Mouse (Mus musculus): ENCODE data around the gene Plac1.

Gene Plac1

GRCm38 (mm10) chrX:53240011-53240410, at the start of gene Plac1:
Plac1 (minus strand) TSS chrX:53240111.
- in situ Hi-C loops (cut with MboI; ENCODE audit: unreplicated experiment in 2 of 2), result no loop called here

GRCm38 (mm10) chrX:53287924-53288323, 48.0 kb upstream of the Plac1 start:
- in situ Hi-C loops (cut with MboI; ENCODE audit: unreplicated experiment in 2 of 2), result no loop called here

GRCm38 (mm10) chrX:53273124-53273523, 33.2 kb upstream of the Plac1 start, which contains the start of gene Fam122c:
Fam122c (plus strand) TSS chrX:53273424.
- in situ Hi-C loops (cut with MboI; ENCODE audit: unreplicated experiment in 2 of 2), result loop anchor here in 1 of 2 experiments (25.0 kb wide), 1 partner anchor 514 kb away; the partner anchor contains the start of genes Xlr and Zfp36l3

- in situ Hi-C loops (cut with MboI; ENCODE audit: unreplicated experiment in 2 of 2), result loop anchor here in 1 of 2 experiments (25.0 kb wide), 1 partner anchor 516 kb away; the partner anchor contains the start of genes Xlr and Zfp36l3
Measured at GRCm38 (mm10) chrX:53271628-53272027, 31.7 kb upstream of the Plac1 start.

- in situ Hi-C loops (cut with MboI; ENCODE audit: unreplicated experiment in 2 of 2), result loop anchor here in 1 of 2 experiments (25.0 kb wide), 1 partner anchor 517 kb away; the partner anchor contains the start of genes Xlr and Zfp36l3
Measured at GRCm38 (mm10) chrX:53270063-53270432, 30.1 kb upstream of the Plac1 start.

GRCm38 (mm10) chrX:53269289-53270062, 29.6 kb upstream of the Plac1 start, which contains the start of gene Fam122b:
Fam122b (minus strand) TSS chrX:53269805.
- in situ Hi-C loops (cut with MboI; ENCODE audit: unreplicated experiment in 2 of 2), result loop anchor here in 1 of 2 experiments (25.0 kb wide), 1 partner anchor 518 kb away; the partner anchor contains the start of genes Xlr and Zfp36l3

- in situ Hi-C loops (cut with MboI; ENCODE audit: unreplicated experiment in 2 of 2), result loop anchor here in 1 of 2 experiments (25.0 kb wide), 1 partner anchor 518 kb away; the partner anchor contains the start of genes Xlr and Zfp36l3
Measured at GRCm38 (mm10) chrX:53268856-53269255, 28.9 kb upstream of the Plac1 start.

- in situ Hi-C loops (cut with MboI; ENCODE audit: unreplicated experiment in 2 of 2), result loop anchor here in 1 of 2 experiments (25.0 kb wide), 1 partner anchor 521 kb away; the partner anchor contains the start of genes Xlr and Zfp36l3
Measured at GRCm38 (mm10) chrX:53266186-53266585, 26.3 kb upstream of the Plac1 start.

- in situ Hi-C loops (cut with MboI; ENCODE audit: unreplicated experiment in 2 of 2), result loop anchor here (5.0 to 25.0 kb wide), 3 partner anchors 248 to 532 kb away; partner anchors contain the start of genes Xlr (in 1 of the 2) and Zfp36l3 (in 1 of the 2)
Measured at GRCm38 (mm10) chrX:53255195-53255594, 15.3 kb upstream of the Plac1 start.

GRCm38 (mm10) chrX:53237971-53238370, 1.9 kb downstream of the Plac1 start:
- in situ Hi-C loops (cut with MboI; ENCODE audit: unreplicated experiment in 2 of 2), result no loop called here

- in situ Hi-C loops (cut with MboI; ENCODE audit: unreplicated experiment in 2 of 2), result no loop called here
Measured at GRCm38 (mm10) chrX:53236404-53236803, 3.5 kb downstream of the Plac1 start.

- in situ Hi-C loops (cut with MboI; ENCODE audit: unreplicated experiment in 2 of 2), result no loop called here
Measured at GRCm38 (mm10) chrX:53233689-53234088, 6.2 kb downstream of the Plac1 start.

- in situ Hi-C loops (cut with MboI; ENCODE audit: unreplicated experiment in 2 of 2), result no loop called here
Measured at GRCm38 (mm10) chrX:53231965-53232364, 7.9 kb downstream of the Plac1 start.

GRCm38 (mm10) chrX:53224353-53224944, 15.5 kb downstream of the Plac1 start:
- in situ Hi-C loops (cut with MboI; ENCODE audit: unreplicated experiment in 2 of 2), result no loop called here

- in situ Hi-C loops (cut with MboI; ENCODE audit: unreplicated experiment in 2 of 2), result no loop called here
Measured at GRCm38 (mm10) chrX:53220855-53221254, 19.1 kb downstream of the Plac1 start.

GRCm38 (mm10) chrX:53214557-53215229, 25.2 kb downstream of the Plac1 start:
- in situ Hi-C loops (cut with MboI; ENCODE audit: unreplicated experiment in 2 of 2), result no loop called here

- in situ Hi-C loops (cut with MboI; ENCODE audit: unreplicated experiment in 2 of 2), result no loop called here
Measured at GRCm38 (mm10) chrX:53213838-53214237, 26.1 kb downstream of the Plac1 start.

GRCm38 (mm10) chrX:53212485-53212884, 27.4 kb downstream of the Plac1 start:
- in situ Hi-C loops (cut with MboI; ENCODE audit: unreplicated experiment in 2 of 2), result no loop called here

- in situ Hi-C loops (cut with MboI; ENCODE audit: unreplicated experiment in 2 of 2), result no loop called here
Measured at GRCm38 (mm10) chrX:53211756-53212483, 28.0 kb downstream of the Plac1 start.

- in situ Hi-C loops (cut with MboI; ENCODE audit: unreplicated experiment in 2 of 2), result no loop called here
Measured at GRCm38 (mm10) chrX:53209431-53209830, 30.5 kb downstream of the Plac1 start.

Measured in v-Abl transformed pro-B cells (cell line).